Mouse (Mus musculus): ENCODE results near the gene Prr22. TPM values are rescaled to one million over a fixed set of nuclear protein-coding genes. Genes with fewer than 3 reads are reported as not detected.
A peak's percentile ranks its signal among the peaks of the same experiment; 100 is the strongest.

Gene Prr22
- total and polyA plus RNA-seq, 2 experiments from 2014 or later, result 0.21 to 0.46 TPM

DNA sequence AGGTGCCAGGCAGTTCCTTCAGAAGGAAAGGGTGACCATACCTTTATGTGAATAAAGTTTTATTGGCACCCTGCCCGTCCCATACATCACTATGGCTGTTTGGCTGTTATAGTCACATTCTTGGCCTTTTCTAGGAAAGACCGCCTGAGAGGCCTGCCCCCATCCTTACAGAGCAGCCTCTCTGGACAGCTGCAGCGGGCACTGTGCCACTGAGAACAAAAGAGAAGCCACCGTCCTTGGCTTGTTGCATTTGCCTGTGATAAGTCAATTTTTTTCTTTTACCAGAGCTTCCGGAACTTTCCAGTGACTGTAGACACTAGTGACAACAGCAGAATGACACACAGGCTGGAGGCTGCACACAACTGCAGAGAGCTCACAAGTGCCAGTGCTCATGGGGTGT is 34.9 kb downstream of the Prr22 start:
- peak; percentile 61 for DNase-seq (ENCODE audit: low spot score)

GRCm38 (mm10) chr17:56805784-56806183 is 35.7 kb downstream of the Prr22 start:
- Histone ChIP-seq H3K36me3 (ENCODE audit: insufficient read depth, low read length) (no peaks in the 10 kb centered on the region), H3K27me3 (ENCODE audit: insufficient read depth, low read length) (no peaks in the 10 kb centered on the region), H3K4me1 (ENCODE audit: insufficient read depth, low read length) (peaks cover 9% of the 10 kb centered on the region; the same call in 1 of the 2 replicates), H3K4me2 (ENCODE audit: low read depth, low read length) (no peak overlapping the region), H3K27ac (no peak overlapping the region), H3K4me3 (ENCODE audit: low read length) (no peak overlapping the region), H3K9ac (replicated peaks; ENCODE audit: low read length) (no peak overlapping the region), H3K9me3 (ENCODE audit: low read length) (no peaks in the 10 kb centered on the region)
- peak; percentile 15 for DNase-seq (ENCODE audit: low spot score)
- TF ChIP-seq CTCF (IDR thresholded peaks at IDR 0.05; ENCODE audit: low read depth), result peak; percentile 59
- WGBS, result 81% methylated on average over 1 of the region's 1 CpGs
- no peak for ATAC-seq

More for the DNA sequence above, 34.9 kb downstream of the Prr22 start:
- no peak for TF ChIP-seq CTCF (IDR thresholded peaks at IDR 0.05; ENCODE audit: low read depth)
- Histone ChIP-seq H3K27me3 (ENCODE audit: insufficient read depth, low read length) (no peaks in the 10 kb centered on the region), H3K36me3 (ENCODE audit: insufficient read depth, low read length) (no peaks in the 10 kb centered on the region), H3K4me1 (ENCODE audit: insufficient read depth, low read length) (0 out of 2 replicates have a peak, but pooled peaks cover 2% of the 10 kb centered on the region), H3K4me2 (ENCODE audit: low read depth, low read length) (no peak overlapping the region), H3K9me3 (ENCODE audit: low read length) (no peaks in the 10 kb centered on the region), H3K27ac (no peak overlapping the region), H3K4me3 (ENCODE audit: low read length) (no peak overlapping the region), H3K9ac (replicated peaks; ENCODE audit: low read length) (no peak overlapping the region)
- 42% methylated on average over 5 of the region's 5 CpGs for WGBS
- no peak for ATAC-seq

- Histone ChIP-seq H3K9me3 (ENCODE audit: low read length) (no peaks in the 10 kb centered on the region), H3K4me3 (ENCODE audit: low read length) (no peak overlapping the region), H3K4me2 (ENCODE audit: low read depth, low read length) (no peak overlapping the region), H3K9ac (replicated peaks; ENCODE audit: low read length) (no peak overlapping the region), H3K36me3 (ENCODE audit: insufficient read depth, low read length) (no peaks in the 10 kb centered on the region), H3K27me3 (ENCODE audit: insufficient read depth, low read length) (no peaks in the 10 kb centered on the region), H3K4me1 (ENCODE audit: insufficient read depth, low read length) (peaks cover 10% of the 10 kb centered on the region; the same call in 1 of the 2 replicates), H3K27ac (no peak overlapping the region)
- ATAC-seq, result peak; percentile 83
- WGBS, result 7% methylated on average over 9 of the region's 9 CpGs
- DNase-seq (ENCODE audit: low spot score), result peak; percentile 92
- peak; percentile 99 for TF ChIP-seq CTCF (IDR thresholded peaks at IDR 0.05; ENCODE audit: low read depth)
Observed at GRCm38 (mm10) chr17:56808518-56808917, 38.5 kb downstream of the Prr22 start.

GRCm38 (mm10) chr17:56810245-56810644 is 40.2 kb downstream of the Prr22 start:
- DNase-seq (ENCODE audit: low spot score) (peak; percentile 95), ATAC-seq (peak; percentile 84)
- no peak overlapping the region for H3K4me3 ChIP-seq (ENCODE audit: low read length)
- H3K4me1 ChIP-seq (ENCODE audit: insufficient read depth, low read length), result peaks cover 16% of the 10 kb centered on the region
- H3K27ac ChIP-seq, result peak overlapping the region; percentile 68; the same call in 1 of the 2 replicates
- no peaks in the 10 kb centered on the region for H3K27me3 ChIP-seq (ENCODE audit: insufficient read depth, low read length)
- no peak overlapping the region for H3K9ac ChIP-seq (replicated peaks; ENCODE audit: low read length)
- H3K4me2 ChIP-seq (ENCODE audit: low read depth, low read length), result no peak overlapping the region
- TF ChIP-seq CTCF (IDR thresholded peaks at IDR 0.05; ENCODE audit: low read depth), result peak; percentile 7; the same call in 1 of the 2 replicates
- H3K9me3 ChIP-seq (ENCODE audit: low read length), result no peaks in the 10 kb centered on the region
- H3K36me3 ChIP-seq (ENCODE audit: insufficient read depth, low read length), result no peaks in the 10 kb centered on the region
- WGBS, result 20% methylated on average over 3 of the region's 3 CpGs

DNA sequence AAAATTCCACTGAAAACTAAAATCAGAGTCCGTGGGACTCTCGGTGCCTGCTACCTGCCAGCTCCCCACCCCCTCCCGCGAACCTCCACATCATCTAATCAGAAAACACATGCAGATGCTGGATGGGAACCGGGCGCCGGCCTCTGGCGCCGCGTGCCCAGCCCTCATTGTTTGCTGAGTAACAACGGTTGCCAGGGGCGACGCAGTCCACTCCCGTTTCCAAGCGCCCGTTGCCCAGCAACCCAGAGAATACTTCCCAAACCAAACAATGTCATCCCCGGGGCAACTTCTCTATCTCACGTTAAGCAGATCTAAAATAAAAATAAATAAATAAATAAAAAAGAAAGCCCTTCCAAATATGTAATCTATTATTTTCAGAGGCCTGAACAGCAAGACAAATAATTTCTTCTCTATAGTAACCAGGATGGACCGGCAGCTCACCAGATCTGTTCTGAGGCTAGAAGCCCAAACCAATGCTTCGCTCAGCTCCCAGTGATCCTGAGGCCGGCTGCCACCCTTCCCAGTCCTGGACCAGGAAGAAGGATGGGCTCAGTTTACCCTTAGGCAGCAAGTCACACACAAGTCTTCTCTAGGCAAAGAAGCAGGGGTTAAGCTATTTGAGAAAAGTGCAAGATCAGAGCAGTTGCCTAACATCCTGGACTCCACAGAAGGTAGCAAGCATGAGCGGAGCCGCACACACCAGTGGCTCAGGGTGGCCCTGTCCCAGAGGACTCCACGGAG is 44.4 kb downstream of the Prr22 start:
- peak; percentile 75 for ATAC-seq
- no peak overlapping the region for H3K9ac ChIP-seq (replicated peaks; ENCODE audit: low read length)
- no peaks in the 10 kb centered on the region for H3K36me3 ChIP-seq (ENCODE audit: insufficient read depth, low read length)
- peaks cover 16% of the 10 kb centered on the region for H3K4me1 ChIP-seq (ENCODE audit: insufficient read depth, low read length)
- no peak for TF ChIP-seq CTCF (IDR thresholded peaks at IDR 0.05; ENCODE audit: low read depth)
- no peaks in the 10 kb centered on the region for H3K27me3 ChIP-seq (ENCODE audit: insufficient read depth, low read length)
- no peaks in the 10 kb centered on the region for H3K9me3 ChIP-seq (ENCODE audit: low read length)
- no peak overlapping the region for H3K4me3 ChIP-seq (ENCODE audit: low read length)
- DNase-seq (ENCODE audit: low spot score), result peak; percentile 94
- peak overlapping the region; percentile 38 for H3K4me2 ChIP-seq (ENCODE audit: low read depth, low read length)
- WGBS, result 6% methylated on average over 24 of the region's 24 CpGs
- H3K27ac ChIP-seq, result peak overlapping the region; percentile 69

GRCm38 (mm10) chr17:56815057-56815345 is 45.0 kb downstream of the Prr22 start:
- H3K4me2 ChIP-seq (ENCODE audit: low read depth, low read length), result no peak overlapping the region
- TF ChIP-seq CTCF (IDR thresholded peaks at IDR 0.05; ENCODE audit: low read depth), result no peak

GRCm38 (mm10) chr17:56818067-56818636 is 48.1 kb downstream of the Prr22 start:
- no peaks in the 10 kb centered on the region for H3K27me3 ChIP-seq (ENCODE audit: insufficient read depth, low read length)
- H3K27ac ChIP-seq, result no peak overlapping the region
- H3K9me3 ChIP-seq (ENCODE audit: low read length), result no peaks in the 10 kb centered on the region
- H3K4me1 ChIP-seq (ENCODE audit: insufficient read depth, low read length), result peaks cover 11% of the 10 kb centered on the region
- H3K4me3 ChIP-seq (ENCODE audit: low read length), result no peak overlapping the region
- no peak for TF ChIP-seq CTCF (IDR thresholded peaks at IDR 0.05; ENCODE audit: low read depth)
- H3K4me2 ChIP-seq (ENCODE audit: low read depth, low read length), result no peak overlapping the region
- peak; percentile 46 for DNase-seq (ENCODE audit: low spot score)
- WGBS, result 40% methylated on average over 11 of the region's 11 CpGs
- ATAC-seq, result 0 out of 2 replicates have a peak, but pooled peaks have one; percentile 3
- H3K9ac ChIP-seq (replicated peaks; ENCODE audit: low read length), result no peak overlapping the region
- H3K36me3 ChIP-seq (ENCODE audit: insufficient read depth, low read length), result no peaks in the 10 kb centered on the region

More at GRCm38 (mm10) chr17:56815057-56815345, 45.0 kb downstream of the Prr22 start:
- no peak for ATAC-seq
- DNase-seq (ENCODE audit: low spot score), result no peak
- Histone ChIP-seq H3K27ac (peak overlapping the region; percentile 69), H3K4me1 (ENCODE audit: insufficient read depth, low read length) (peaks cover 19% of the 10 kb centered on the region), H3K9me3 (ENCODE audit: low read length) (no peaks in the 10 kb centered on the region), H3K36me3 (ENCODE audit: insufficient read depth, low read length) (no peaks in the 10 kb centered on the region), H3K27me3 (ENCODE audit: insufficient read depth, low read length) (no peaks in the 10 kb centered on the region), H3K4me3 (ENCODE audit: low read length) (no peak overlapping the region), H3K9ac (replicated peaks; ENCODE audit: low read length) (no peak overlapping the region)
- 38% methylated on average over 3 of the region's 3 CpGs for WGBS
